Mouse (Mus musculus): ENCODE data around the gene Gm20388. TPM values are rescaled to one million over a fixed set of nuclear protein-coding genes. Genes with fewer than 3 reads are reported as not detected.

Gm20388 gene
- polyA plus RNA-seq, 1 experiment from 2014 or later = not detected

- no peak for ATAC-seq (ENCODE audit: low FRiP score)
- no peak overlapping the region for H3K4me2 ChIP-seq
- H3K4me3 ChIP-seq (ENCODE audit: low read depth, low read length) = no peak overlapping the region
- H3K27ac ChIP-seq (ENCODE audit: low read depth, low read length) = no peak overlapping the region
- 95% methylated on average over 13 of the region's 13 CpGs for WGBS
- no peaks in the 10 kb centered on the region for H3K27me3 ChIP-seq (ENCODE audit: control insufficient read depth, insufficient read depth, low read length)
- no peaks in the 10 kb centered on the region for H3K9me3 ChIP-seq (ENCODE audit: control insufficient read depth, low read length)
- no peak overlapping the region for H3K9ac ChIP-seq (ENCODE audit: low read length)
- H3K4me1 ChIP-seq (ENCODE audit: control insufficient read depth, insufficient read depth, low read length) = no peaks in the 10 kb centered on the region
- no peak for DNase-seq (ENCODE audit: low spot score, missing footprints)
- H3K36me3 ChIP-seq (ENCODE audit: control insufficient read depth, insufficient read depth, low read length) = no peaks in the 10 kb centered on the region
These were observed 3934.5 kb downstream of the Gm20388 start for GRCm38 (mm10) chr8:123845114-123845513.

- H3K36me3 ChIP-seq (ENCODE audit: control insufficient read depth, insufficient read depth, low read length) = no peaks in the 10 kb centered on the region
- H3K27me3 ChIP-seq (ENCODE audit: control insufficient read depth, insufficient read depth, low read length) = no peaks in the 10 kb centered on the region
- no peak overlapping the region for H3K4me3 ChIP-seq (ENCODE audit: low read depth, low read length)
- no peak for DNase-seq (ENCODE audit: low spot score, missing footprints)
- H3K4me2 ChIP-seq = no peak overlapping the region
- H3K9ac ChIP-seq (ENCODE audit: low read length) = no peak overlapping the region
- no peaks in the 10 kb centered on the region for H3K4me1 ChIP-seq (ENCODE audit: control insufficient read depth, insufficient read depth, low read length)
- H3K9me3 ChIP-seq (ENCODE audit: control insufficient read depth, low read length) = no peaks in the 10 kb centered on the region
- no peak overlapping the region for H3K27ac ChIP-seq (ENCODE audit: low read depth, low read length)
- no peak for ATAC-seq (ENCODE audit: low FRiP score)
- 94% methylated on average over 10 of the region's 10 CpGs for WGBS
These were observed 3935.3 kb downstream of the Gm20388 start for GRCm38 (mm10) chr8:123845991-123846390.

GRCm38 (mm10) chr8:123846509-123846908, 3935.9 kb downstream of the Gm20388 start:
- DNase-seq (ENCODE audit: low spot score, missing footprints) = no peak
- no peak for ATAC-seq (ENCODE audit: low FRiP score)
- H3K9ac ChIP-seq (ENCODE audit: low read length) = no peak overlapping the region
- no peaks in the 10 kb centered on the region for H3K27me3 ChIP-seq (ENCODE audit: control insufficient read depth, insufficient read depth, low read length)
- H3K9me3 ChIP-seq (ENCODE audit: control insufficient read depth, low read length) = no peaks in the 10 kb centered on the region
- H3K36me3 ChIP-seq (ENCODE audit: control insufficient read depth, insufficient read depth, low read length) = no peaks in the 10 kb centered on the region
- no peak overlapping the region for H3K27ac ChIP-seq (ENCODE audit: low read depth, low read length)
- no peaks in the 10 kb centered on the region for H3K4me1 ChIP-seq (ENCODE audit: control insufficient read depth, insufficient read depth, low read length)
- 91% methylated on average over 12 of the region's 12 CpGs for WGBS
- H3K4me2 ChIP-seq = no peak overlapping the region
- H3K4me3 ChIP-seq (ENCODE audit: low read depth, low read length) = no peak overlapping the region

GRCm38 (mm10) chr8:123847546-123847945, 3936.9 kb downstream of the Gm20388 start:
- 76% methylated on average over 3 of the region's 3 CpGs for WGBS
- no peak overlapping the region for H3K4me2 ChIP-seq
- ATAC-seq (ENCODE audit: low FRiP score) (no peak), DNase-seq (ENCODE audit: low spot score, missing footprints) (no peak)
- H3K36me3 ChIP-seq (ENCODE audit: control insufficient read depth, insufficient read depth, low read length) = no peaks in the 10 kb centered on the region
- no peak overlapping the region for H3K27ac ChIP-seq (ENCODE audit: low read depth, low read length)
- H3K9ac ChIP-seq (ENCODE audit: low read length) = no peak overlapping the region
- H3K4me1 ChIP-seq (ENCODE audit: control insufficient read depth, insufficient read depth, low read length) = no peaks in the 10 kb centered on the region
- no peaks in the 10 kb centered on the region for H3K9me3 ChIP-seq (ENCODE audit: control insufficient read depth, low read length)
- no peak overlapping the region for H3K4me3 ChIP-seq (ENCODE audit: low read depth, low read length)
- H3K27me3 ChIP-seq (ENCODE audit: control insufficient read depth, insufficient read depth, low read length) = no peaks in the 10 kb centered on the region

GRCm38 (mm10) chr8:123849352-123849751, 3938.7 kb downstream of the Gm20388 start:
- H3K27me3 ChIP-seq (ENCODE audit: control insufficient read depth, insufficient read depth, low read length) = no peaks in the 10 kb centered on the region
- no peaks in the 10 kb centered on the region for H3K4me1 ChIP-seq (ENCODE audit: control insufficient read depth, insufficient read depth, low read length)
- H3K27ac ChIP-seq (ENCODE audit: low read depth, low read length) = no peak overlapping the region
- H3K4me3 ChIP-seq (ENCODE audit: low read depth, low read length) = no peak overlapping the region
- no peak for DNase-seq (ENCODE audit: low spot score, missing footprints)
- H3K9me3 ChIP-seq (ENCODE audit: control insufficient read depth, low read length) = no peaks in the 10 kb centered on the region
- no peak overlapping the region for H3K4me2 ChIP-seq
- no peak overlapping the region for H3K9ac ChIP-seq (ENCODE audit: low read length)
- no peak for ATAC-seq (ENCODE audit: low FRiP score)
- no peaks in the 10 kb centered on the region for H3K36me3 ChIP-seq (ENCODE audit: control insufficient read depth, insufficient read depth, low read length)
- WGBS = 85% methylated on average over 4 of the region's 4 CpGs

- WGBS = 74% methylated on average over 5 of the region's 5 CpGs
- no peak overlapping the region for H3K9ac ChIP-seq (ENCODE audit: low read length)
- H3K9me3 ChIP-seq (ENCODE audit: control insufficient read depth, low read length) = no peaks in the 10 kb centered on the region; the same call in 1 of the 2 replicates
- ATAC-seq (ENCODE audit: low FRiP score) = no peak
- no peak overlapping the region for H3K27ac ChIP-seq (ENCODE audit: low read depth, low read length)
- no peak for DNase-seq (ENCODE audit: low spot score, missing footprints)
- H3K4me1 ChIP-seq (ENCODE audit: control insufficient read depth, insufficient read depth, low read length) = no peaks in the 10 kb centered on the region
- no peak overlapping the region for H3K4me2 ChIP-seq
- H3K27me3 ChIP-seq (ENCODE audit: control insufficient read depth, insufficient read depth, low read length) = no peaks in the 10 kb centered on the region
- H3K36me3 ChIP-seq (ENCODE audit: control insufficient read depth, insufficient read depth, low read length) = no peaks in the 10 kb centered on the region
- no peak overlapping the region for H3K4me3 ChIP-seq (ENCODE audit: low read depth, low read length)
These were observed 3940.9 kb downstream of the Gm20388 start for GRCm38 (mm10) chr8:123851590-123851989.

- 96% methylated on average over 1 of the region's 1 CpGs for WGBS
These were observed 3943.6 kb downstream of the Gm20388 start for GRCm38 (mm10) chr8:123854252-123854651.

GRCm38 (mm10) chr8:123854733-123855475, 3944.3 kb downstream of the Gm20388 start:
- no peaks in the 10 kb centered on the region for H3K27me3 ChIP-seq (ENCODE audit: control insufficient read depth, insufficient read depth, low read length)
- no peak for DNase-seq (ENCODE audit: low spot score, missing footprints)
- no peaks in the 10 kb centered on the region for H3K36me3 ChIP-seq (ENCODE audit: control insufficient read depth, insufficient read depth, low read length)
- H3K4me1 ChIP-seq (ENCODE audit: control insufficient read depth, insufficient read depth, low read length) = peaks cover 6% of the 10 kb centered on the region
- 90% methylated on average over 9 of the region's 9 CpGs for WGBS
- ATAC-seq (ENCODE audit: low FRiP score) = no peak
- no peaks in the 10 kb centered on the region; the same call in 1 of the 2 replicates for H3K9me3 ChIP-seq (ENCODE audit: control insufficient read depth, low read length)
- no peak overlapping the region for H3K27ac ChIP-seq (ENCODE audit: low read depth, low read length)
- H3K4me3 ChIP-seq (ENCODE audit: low read depth, low read length) = no peak overlapping the region
- H3K4me2 ChIP-seq = no peak overlapping the region
- no peak overlapping the region for H3K9ac ChIP-seq (ENCODE audit: low read length)

More at GRCm38 (mm10) chr8:123854252-123854651, 3943.6 kb downstream of the Gm20388 start:
- ATAC-seq (ENCODE audit: low FRiP score) (no peak), DNase-seq (ENCODE audit: low spot score, missing footprints) (no peak)
- no peak overlapping the region for H3K4me3 ChIP-seq (ENCODE audit: low read depth, low read length)
- peaks cover 6% of the 10 kb centered on the region for H3K4me1 ChIP-seq (ENCODE audit: control insufficient read depth, insufficient read depth, low read length)
- H3K27me3 ChIP-seq (ENCODE audit: control insufficient read depth, insufficient read depth, low read length) = no peaks in the 10 kb centered on the region
- no peak overlapping the region for H3K4me2 ChIP-seq
- H3K9me3 ChIP-seq (ENCODE audit: control insufficient read depth, low read length) = no peaks in the 10 kb centered on the region; the same call in 1 of the 2 replicates
- H3K36me3 ChIP-seq (ENCODE audit: control insufficient read depth, insufficient read depth, low read length) = no peaks in the 10 kb centered on the region
- no peak overlapping the region for H3K9ac ChIP-seq (ENCODE audit: low read length)
- H3K27ac ChIP-seq (ENCODE audit: low read depth, low read length) = no peak overlapping the region

- ATAC-seq (ENCODE audit: low FRiP score) (no peak), DNase-seq (ENCODE audit: low spot score, missing footprints) (no peak)
- no peak overlapping the region for H3K4me3 ChIP-seq (ENCODE audit: low read depth, low read length)
- no peak overlapping the region for H3K9ac ChIP-seq (ENCODE audit: low read length)
- peaks cover 6% of the 10 kb centered on the region for H3K4me1 ChIP-seq (ENCODE audit: control insufficient read depth, insufficient read depth, low read length)
- H3K9me3 ChIP-seq (ENCODE audit: control insufficient read depth, low read length) = no peaks in the 10 kb centered on the region; the same call in 1 of the 2 replicates
- no peak overlapping the region for H3K4me2 ChIP-seq
- H3K36me3 ChIP-seq (ENCODE audit: control insufficient read depth, insufficient read depth, low read length) = no peaks in the 10 kb centered on the region
- H3K27me3 ChIP-seq (ENCODE audit: control insufficient read depth, insufficient read depth, low read length) = peaks cover 7% of the 10 kb centered on the region; the same call in 1 of the 2 replicates
- H3K27ac ChIP-seq (ENCODE audit: low read depth, low read length) = no peak overlapping the region
- WGBS = 75% methylated on average over 3 of the region's 3 CpGs
These were observed 3946.7 kb downstream of the Gm20388 start for GRCm38 (mm10) chr8:123857361-123857760.

All from midbrain, embryonic 11.5 days (tissue).